Mouse (Mus musculus) left cerebral cortex, adult 18-20 months (tissue): ENCODE results near the gene Hist1h4b. TPM values are rescaled to one million over a fixed set of nuclear protein-coding genes. Genes with fewer than 3 reads are reported as not detected.
"Not testable (repeated sequence)": the region's sequence is repeated elsewhere in the genome, so short reads cannot be mapped to it uniquely, and the experiment has no call there.

Source experiments
- DNase-seq, 2 experiments: peaks; one replicate each; pipeline ENCODE4 v3.0.0; 2021 to 2022; ENCODE audit warnings: low spot score in 2 of 2, mixed read lengths in 1 of 2
- total RNA-seq, 2 experiments: library from RNA; stranded (reverse); gene quantifications; 2 replicates each; pipeline ENCODE4 v1.2.3; 2021

Hist1h4b gene
- total RNA-seq, 2 experiments from 2014 or later, result 92.6 to 94.4 TPM

GRCm38 (mm10) chr13:23755000-23755399, 1.8 kb upstream of the Hist1h4b start:
- no peak for DNase-seq

- DNase-seq, result no peak
Measured at GRCm38 (mm10) chr13:23757211-23757773, 479 bp downstream of the Hist1h4b start.

GRCm38 (mm10) chr13:23757921-23758320, 1.1 kb downstream of the Hist1h4b start:
- DNase-seq, result no peak

GRCm38 (mm10) chr13:23759251-23759771, 2.5 kb downstream of the Hist1h4b start:
- no peak for DNase-seq

- DNase-seq, result no peak
Measured at GRCm38 (mm10) chr13:23759916-23760239, 3.1 kb downstream of the Hist1h4b start.

GRCm38 (mm10) chr13:23760240-23760971, 3.6 kb downstream of the Hist1h4b start:
- DNase-seq, result no peak

- DNase-seq, result peak; percentile 99
Measured at GRCm38 (mm10) chr13:23760972-23761864, 4.4 kb downstream of the Hist1h4b start, which contains the start of gene Hist1h4a. Gene Hist1h4a (minus strand): TSS chr13:23761230.

GRCm38 (mm10) chr13:23761871-23762821, 5.3 kb downstream of the Hist1h4b start, which contains the start of gene Hist1h3a:
Gene Hist1h3a (minus strand): TSS chr13:23762386.
- peak; percentile 50 to 53 for DNase-seq

GRCm38 (mm10) chr13:23763242-23763585, 6.4 kb downstream of the Hist1h4b start:
- no peak for DNase-seq

- peak; percentile 71 to 77 for DNase-seq
Measured at GRCm38 (mm10) chr13:23763586-23764323, 6.9 kb downstream of the Hist1h4b start, which contains the start of gene Hist1h1a. Gene Hist1h1a (plus strand): TSS chr13:23763666.

GRCm38 (mm10) chr13:23764324-23765171, 7.7 kb downstream of the Hist1h4b start:
- DNase-seq, result no peak

- no peak for DNase-seq
Measured at GRCm38 (mm10) chr13:23765172-23765513, 8.3 kb downstream of the Hist1h4b start.

- no peak for DNase-seq
Measured at GRCm38 (mm10) chr13:23766772-23767171, 10.0 kb downstream of the Hist1h4b start.

- no peak for DNase-seq
Measured at GRCm38 (mm10) chr13:23768834-23769397, 12.1 kb downstream of the Hist1h4b start.

GRCm38 (mm10) chr13:23769613-23770012, 12.8 kb downstream of the Hist1h4b start, which contains the start of gene Trim38:
Gene Trim38 (plus strand): TSS chr13:23769913.
- not testable (repeated sequence) for DNase-seq

GRCm38 (mm10) chr13:23772561-23773313, 15.9 kb downstream of the Hist1h4b start:
- peak; percentile 35 to 42 for DNase-seq

GRCm38 (mm10) chr13:23778339-23778738, 21.5 kb downstream of the Hist1h4b start:
- DNase-seq, result no peak

GRCm38 (mm10) chr13:23779025-23779424, 22.2 kb downstream of the Hist1h4b start:
- DNase-seq, result no peak
